Mouse (Mus musculus) heart, adult 11 months (tissue): ENCODE data around the gene Kcnj11.

ENCODE experiments used
- DNase-seq: peaks from one replicate; pipeline ENCODE4 v3.0.0; 2022

Kcnj11 gene

GRCm38 (mm10) chr7:46103771-46104170 lies 3.2 kb upstream of the Kcnj11 start:
- DNase-seq, result no peak

DNA sequence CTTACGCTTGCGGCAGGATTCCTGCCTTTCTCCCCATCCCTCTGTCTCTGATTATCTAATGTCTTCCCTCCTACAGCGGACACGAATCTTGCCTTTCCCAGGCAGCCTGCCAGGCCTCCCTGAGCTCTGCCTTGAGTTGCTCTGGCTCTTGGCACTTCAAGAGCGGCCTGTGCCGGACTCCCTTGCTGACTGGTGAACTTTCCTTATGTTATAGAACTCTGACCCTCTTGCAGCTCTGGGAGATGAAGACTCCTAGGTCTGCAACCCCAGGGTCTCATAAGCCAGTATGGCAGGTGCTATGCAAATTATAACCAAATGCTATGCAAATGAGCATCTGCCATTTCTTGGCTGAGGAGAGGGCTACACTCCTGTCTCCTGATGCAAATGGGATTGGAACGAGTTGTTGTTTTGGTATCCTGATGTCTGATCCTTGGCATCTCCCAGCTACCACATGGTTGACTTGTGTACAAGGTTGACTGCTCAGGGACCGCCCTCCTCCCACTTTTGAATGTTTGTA lies 2.6 kb upstream of the Kcnj11 start:
- no peak for DNase-seq

- peak; percentile 93 for DNase-seq
Observed at GRCm38 (mm10) chr7:46099682-46100081, 882 bp downstream of the Kcnj11 start.

GRCm38 (mm10) chr7:46098919-46099286 lies 1.7 kb downstream of the Kcnj11 start:
- DNase-seq, result no peak

GRCm38 (mm10) chr7:46098221-46098918 lies 2.2 kb downstream of the Kcnj11 start:
- peak; percentile 98 for DNase-seq

DNA sequence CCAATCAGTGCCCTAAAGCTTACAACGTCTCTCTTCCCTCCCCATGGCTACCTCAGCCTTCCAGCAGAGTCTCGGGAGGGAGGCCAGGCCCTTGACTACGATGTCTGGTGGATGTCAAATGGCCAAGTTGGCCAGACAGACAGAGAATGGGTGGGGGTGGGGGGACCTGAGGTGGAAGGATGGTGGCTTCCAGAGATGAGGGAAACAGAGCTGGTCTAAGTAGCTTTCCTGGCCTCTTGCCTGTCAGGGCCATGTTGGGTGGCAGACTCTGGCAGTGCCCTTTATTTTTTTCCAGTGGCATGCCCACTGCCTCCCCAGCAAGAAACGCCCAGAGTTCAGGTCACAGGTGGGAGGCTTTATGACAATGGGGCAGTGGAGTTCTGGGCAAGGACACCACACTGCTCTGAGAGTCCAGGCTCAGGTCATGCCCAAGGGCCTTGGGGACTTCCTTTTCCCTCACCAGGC lies 3.2 kb downstream of the Kcnj11 start:
- DNase-seq, result peak; percentile 96

- DNase-seq, result peak; percentile 94
Observed at GRCm38 (mm10) chr7:46096136-46096535, 4.4 kb downstream of the Kcnj11 start.

DNA sequence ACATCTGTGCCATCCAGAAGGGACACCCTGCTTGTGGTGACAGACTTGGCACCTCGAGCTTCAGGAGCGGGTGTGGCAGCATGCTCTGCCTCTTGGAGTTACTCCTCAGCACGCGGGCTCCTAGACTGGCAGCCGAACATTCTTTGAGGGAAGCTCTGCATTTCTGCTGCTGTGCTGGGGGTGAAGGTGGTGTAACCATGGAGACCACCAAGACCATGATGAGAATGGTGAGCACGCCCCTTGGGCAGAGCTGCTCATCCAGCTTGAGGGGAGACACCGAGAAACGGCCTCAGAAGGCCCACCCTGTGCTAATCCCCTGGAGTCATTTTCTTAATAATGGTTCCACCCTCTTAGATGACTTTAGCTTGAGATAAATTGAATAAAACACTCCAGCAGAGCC lies 7.8 kb downstream of the Kcnj11 start:
- no peak for DNase-seq

GRCm38 (mm10) chr7:46088241-46088640 lies 12.3 kb downstream of the Kcnj11 start:
- no peak for DNase-seq

GRCm38 (mm10) chr7:46086378-46086777 lies 14.2 kb downstream of the Kcnj11 start:
- no peak for DNase-seq

GRCm38 (mm10) chr7:46084839-46085513 lies 15.6 kb downstream of the Kcnj11 start:
- DNase-seq, result no peak

DNA sequence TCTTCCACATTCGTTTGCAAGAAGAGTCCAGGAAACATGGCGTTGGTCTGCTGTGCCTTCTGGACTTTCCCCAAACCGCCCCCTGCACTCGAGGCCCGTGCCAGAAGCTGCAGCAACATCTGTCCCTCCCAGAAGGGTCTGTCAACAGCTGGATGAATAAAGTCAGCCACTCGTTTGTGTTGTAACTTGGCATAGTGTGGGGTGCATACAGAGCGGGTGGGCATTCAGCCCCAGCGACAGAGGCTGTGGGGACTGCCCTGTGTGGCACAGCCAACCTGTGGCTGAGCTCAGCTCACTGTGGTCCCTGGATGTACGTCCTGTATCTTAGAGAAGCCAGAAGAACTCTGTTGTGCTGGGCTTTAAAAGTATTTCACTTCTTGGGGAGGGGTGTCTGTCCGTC lies 16.5 kb downstream of the Kcnj11 start:
- no peak for DNase-seq

DNA sequence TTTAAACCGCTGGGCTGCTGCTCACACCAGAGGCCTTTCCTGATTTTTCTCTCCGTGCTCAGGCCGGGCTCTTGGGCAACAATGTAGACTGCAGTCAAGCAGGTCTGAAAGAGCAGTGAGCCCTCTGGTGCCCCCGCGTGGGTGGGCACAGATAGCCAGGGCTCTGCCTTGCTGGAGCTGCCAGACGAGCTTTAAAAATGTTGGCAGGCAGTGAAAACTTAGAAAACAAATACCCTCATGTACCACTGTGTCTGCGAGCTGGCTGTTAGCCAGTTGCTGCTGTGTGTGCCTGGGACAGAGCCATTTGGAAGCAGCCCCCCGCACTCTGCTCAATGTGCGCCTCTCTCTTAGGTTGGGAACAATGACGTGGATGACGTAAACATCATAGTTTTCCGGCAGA lies 22.9 kb downstream of the Kcnj11 start:
- no peak for DNase-seq

DNA sequence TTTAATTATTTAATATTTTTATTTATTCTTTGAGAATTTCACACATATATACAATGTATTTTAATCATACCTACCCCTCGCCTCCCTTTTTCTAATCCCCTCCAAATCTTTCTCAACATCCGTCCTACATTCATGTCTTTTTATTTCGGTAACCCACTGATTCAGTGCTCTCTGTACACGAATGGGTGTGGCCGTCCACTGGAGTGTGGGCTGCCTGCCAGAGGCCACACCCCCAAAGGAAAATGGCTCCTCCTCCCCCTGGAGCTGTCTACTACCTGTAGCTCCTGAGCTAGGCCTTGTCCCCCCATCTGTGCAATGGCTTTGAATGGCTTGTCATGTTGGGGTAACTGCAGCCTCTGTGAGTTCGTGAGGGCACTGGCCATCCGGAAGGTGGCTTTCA lies 23.7 kb downstream of the Kcnj11 start:
- no peak for DNase-seq

- DNase-seq, result no peak
Observed at GRCm38 (mm10) chr7:46068831-46069230, 31.7 kb downstream of the Kcnj11 start.

- DNase-seq, result no peak
Observed at GRCm38 (mm10) chr7:46063296-46063695, 37.3 kb downstream of the Kcnj11 start.

DNA sequence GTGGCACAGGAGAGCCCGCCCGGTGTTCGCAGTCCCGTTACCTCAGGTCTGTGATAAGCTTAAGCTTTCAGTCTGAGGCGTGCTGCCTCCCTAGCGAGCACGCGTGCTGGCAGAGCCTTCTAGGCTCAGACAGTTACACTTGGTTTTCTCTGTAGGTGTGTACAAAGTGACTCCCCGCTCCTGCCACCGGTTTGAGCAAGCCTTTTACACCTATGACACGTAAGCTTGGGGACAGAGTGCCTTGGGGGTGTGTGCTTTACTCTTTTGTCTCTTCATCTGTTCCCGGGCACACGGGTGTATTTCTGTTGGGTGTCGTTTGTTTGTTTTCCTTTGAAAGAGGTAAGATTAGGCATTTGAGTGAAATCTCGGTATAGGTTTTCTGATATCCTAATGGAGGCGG lies 39.0 kb downstream of the Kcnj11 start:
- no peak for DNase-seq

- no peak for DNase-seq
Observed at GRCm38 (mm10) chr7:46060688-46061087, 39.9 kb downstream of the Kcnj11 start.

- DNase-seq, result no peak
Observed at GRCm38 (mm10) chr7:46058882-46059281, 41.7 kb downstream of the Kcnj11 start.

GRCm38 (mm10) chr7:46053566-46053965 lies 47.0 kb downstream of the Kcnj11 start:
- DNase-seq, result no peak

GRCm38 (mm10) chr7:46052161-46052821 lies 48.3 kb downstream of the Kcnj11 start:
- no peak for DNase-seq

- DNase-seq, result no peak
Observed at GRCm38 (mm10) chr7:46049981-46050380, 50.6 kb downstream of the Kcnj11 start.

- no peak for DNase-seq
Observed at GRCm38 (mm10) chr7:46047873-46048562, 52.5 kb downstream of the Kcnj11 start.
